Comparison of ENCODE assay signal across 24 mouse cellular contexts in genomic region chr13:50750282-50750681, GRCm38 (mm10). TPM values are rescaled to one million over a fixed set of nuclear protein-coding genes. Genes with fewer than 3 reads are reported as not detected.
DNase-seq lines count a peak whose midpoint lies in the region; ATAC-seq and TF ChIP-seq lines count a peak whose summit lies in the region.
"Not testable (repeated sequence)": the region's sequence is repeated elsewhere in the genome, so short reads cannot be mapped to it uniquely, and the experiment has no call there.
"Had no signal": no experiment of that assay in that cellular context is flagged by ENCODE, and none has a peak within 500 bp of the region (broad histone marks: within the 10 kb centered on the region; RNA-seq: fewer than 3 reads in every experiment).

No protein-coding gene starts in this region.

- TF ChIP-seq CTCF in CH12.LX (conservative IDR thresholded peaks at IDR 0.05 in 1 of 2, IDR thresholded peaks at IDR 0.05 in 1 of 2; ENCODE audit: low read depth in 2 of 2, low read length in 2 of 2) = peak; percentile 23 to 43; a peak in 3 of 4 replicates
- TF ChIP-seq CTCF in hindbrain, postnatal 0 days (IDR thresholded peaks at IDR 0.05; ENCODE audit: low read depth) = 0 out of 2 replicates have a peak, but pooled peaks have one; percentile 7
- 0 out of 2 replicates have a peak, but pooled peaks have one; percentile 1 for TF ChIP-seq CTCF in kidney, adult 2 months (conservative IDR thresholded peaks at IDR 0.05; ENCODE audit: insufficient read depth, insufficient read length, low read depth, low read length)
- TF ChIP-seq CTCF in layer of hippocampus, adult 2 months (conservative IDR thresholded peaks at IDR 0.05) = peak; percentile 51
- TF ChIP-seq CTCF in liver, postnatal 0 days (IDR thresholded peaks at IDR 0.05; ENCODE audit: low read depth) = 0 out of 2 replicates have a peak, but pooled peaks have one; percentile 14
- TF ChIP-seq CTCF in stomach, postnatal 0 days (IDR thresholded peaks at IDR 0.05; ENCODE audit: low read depth) = peak; percentile 34

- H3K27ac ChIP-seq in CH12.LX (ENCODE audit: insufficient read depth, low read depth); hindbrain, postnatal 0 days; kidney, adult 2 months (ENCODE audit: insufficient read depth, low read depth, low read length); layer of hippocampus, adult 2 months; liver, postnatal 0 days (ENCODE audit: low read depth); stomach, postnatal 0 days (replicated peaks): not testable (repeated sequence)

- not testable (repeated sequence) for H3K27me3 ChIP-seq in CH12.LX (replicated peaks); hindbrain, postnatal 0 days (ENCODE audit: insufficient read depth, low read length); kidney, adult 2 months (replicated peaks; ENCODE audit: control insufficient read depth, insufficient read depth, low read length); liver, postnatal 0 days (ENCODE audit: insufficient read depth, low read length); stomach, postnatal 0 days (ENCODE audit: control insufficient read depth, insufficient read depth, low read length)

- not testable (repeated sequence) for H3K9me3 ChIP-seq in CH12.LX (replicated peaks; ENCODE audit: low read length); hindbrain, postnatal 0 days (ENCODE audit: low read length); liver, postnatal 0 days (ENCODE audit: low read length); stomach, postnatal 0 days (ENCODE audit: control insufficient read depth, low read length)

- ATAC-seq in common myeloid progenitor, adult 5-6 weeks (replicated peaks; ENCODE audit: low read depth, poor library complexity, severe bottlenecking) = 0 out of 2 replicates have a peak, but pooled peaks have one; percentile 52
- ATAC-seq in hindbrain, postnatal 0 days; liver, postnatal 0 days; stomach, postnatal 0 days (ENCODE audit: low FRiP score, low TSS enrichment): not testable (repeated sequence)

- not testable (repeated sequence) for TF ChIP-seq EP300 in CH12.LX (IDR thresholded peaks at IDR 0.05; ENCODE audit: low read length); liver, postnatal 0 days (IDR thresholded peaks at IDR 0.05; ENCODE audit: low read depth); stomach, postnatal 0 days (optimal IDR thresholded peaks at IDR 0.05)

- in situ Hi-C loops in CH12.LX (cut with MboI; ENCODE audit: low pct_ligation_motif_present, low pct_unique_long_range_greater_than_20kb, low sequenced_read_pairs) = not testable (repeated sequence)

- not testable (repeated sequence) for H3K4me1 ChIP-seq in CH12.LX (ENCODE audit: control insufficient read depth in 1 of 2, insufficient read depth in 2 of 2); hindbrain, postnatal 0 days (ENCODE audit: insufficient read depth, low read length); kidney, adult 2 months (ENCODE audit: control insufficient read depth, insufficient read depth, low read length); liver, postnatal 0 days (ENCODE audit: insufficient read depth); stomach, postnatal 0 days (replicated peaks; ENCODE audit: control insufficient read depth, insufficient read depth)

- not testable (repeated sequence) for H3K79me2 ChIP-seq in CH12.LX (replicated peaks; ENCODE audit: control insufficient read depth, extremely low read depth, insufficient read depth, poor library complexity, severe bottlenecking)

- H3K4me3 ChIP-seq in CH12.LX (replicated peaks in 1 of 3; ENCODE audit: low read depth in 2 of 3, low read length in 2 of 3, poor library complexity in 1 of 3); hindbrain, postnatal 0 days (ENCODE audit: low read length); kidney, adult 2 months (ENCODE audit: insufficient read depth, low read depth, low read length); layer of hippocampus, adult 2 months; liver, postnatal 0 days (ENCODE audit: low read depth, low read length); stomach, postnatal 0 days (ENCODE audit: low read depth, low read length): not testable (repeated sequence)

- dilution Hi-C loops in CH12.LX (cut with MboI; ENCODE audit: extremely low pct_ligation_motif_present, extremely low pct_unique_long_range_greater_than_20kb, low sequenced_read_pairs) = not testable (repeated sequence)

- not testable (repeated sequence) for H3K9ac ChIP-seq in CH12.LX (ENCODE audit: insufficient read depth, low read depth); hindbrain, postnatal 0 days (replicated peaks; ENCODE audit: low read length); liver, postnatal 0 days (replicated peaks); stomach, postnatal 0 days (ENCODE audit: low read length)

- not testable (repeated sequence) for TF ChIP-seq RAD21 in CH12.LX (IDR thresholded peaks at IDR 0.05; ENCODE audit: low read depth, low read length)

- DNase-seq in CH12.LX (ENCODE audit: extremely low read depth); hindbrain, postnatal 0 days (ENCODE audit: low spot score); kidney, adult 2 months; layer of hippocampus, adult 2 months (ENCODE audit: low spot score in 2 of 2); liver, postnatal 0 days: not testable (repeated sequence)
- peak; percentile 1 for DNase-seq in stomach, postnatal 0 days (ENCODE audit: low spot score)

- not testable (repeated sequence) for H3K36me3 ChIP-seq in CH12.LX (replicated peaks in 1 of 2; ENCODE audit: control insufficient read depth in 1 of 2, insufficient read depth in 1 of 2, low read length in 1 of 2); hindbrain, postnatal 0 days (ENCODE audit: insufficient read depth, low read length); kidney, adult 2 months (ENCODE audit: control insufficient read depth, insufficient read depth, low read length); liver, postnatal 0 days (replicated peaks; ENCODE audit: insufficient read depth, low read length); stomach, postnatal 0 days (ENCODE audit: control insufficient read depth, insufficient read depth, low read length)

- not testable (repeated sequence) for H3K4me2 ChIP-seq in CH12.LX (ENCODE audit: insufficient read depth, low read depth, poor library complexity, severe bottlenecking); hindbrain, postnatal 0 days (ENCODE audit: low read depth, low read length); liver, postnatal 0 days (ENCODE audit: low read depth, low read length); stomach, postnatal 0 days (replicated peaks; ENCODE audit: low read depth)

- not testable (repeated sequence) for TF ChIP-seq POLR2A in CH12.LX (IDR thresholded peaks at IDR 0.05; ENCODE audit: low read depth, low read length); kidney, adult 2 months (IDR thresholded peaks at IDR 0.05; ENCODE audit: low read depth, low read length)

TF ChIP-seq in CH12.LX, 34 proteins besides CTCF, POLR2A, EP300 and RAD21:
- peak; percentile 21; the same call in 1 of the 2 replicates for TF ChIP-seq SMC3 (IDR thresholded peaks at IDR 0.05; ENCODE audit: low read depth, low read length)

RNA-seq across cellular contexts. Expression of gene Gm8765, which starts 52.2 kb away (rescaled TPM):
- total RNA-seq in CH12.LX (2012; rRNA removed) (not detected in 2 replicates), CH12.LX (2014; rRNA removed) (not detected in 2 replicates)
- not detected in 2 replicates for polyA plus RNA-seq in CH12.LX (2012; ENCODE audit: insufficient read length, low read depth)
- total RNA-seq in common myeloid progenitor, adult 5-6 weeks (2017) = not detected in 2 replicates
- total RNA-seq in hindbrain, postnatal 0 days (2014; rRNA removed) = not detected in 2 replicates
- not detected in 2 replicates for polyA plus RNA-seq in hindbrain, postnatal 0 days (2015; fragmentation: Nextera tagmentation; extraction: Ambion mirVana)
- 0.03 TPM in 1 of 2 replicates, not detected in the other for polyA plus RNA-seq in kidney, adult 2 months (2012; rRNA removed)
- total RNA-seq in layer of hippocampus, adult 2 months (2021) = not detected
- not detected in 2 replicates for polyA plus RNA-seq in liver, postnatal 0 days (2015; fragmentation: Nextera tagmentation; extraction: Ambion mirVana)
- polyA plus RNA-seq in stomach, postnatal 0 days (2015; fragmentation: Nextera tagmentation; extraction: Ambion mirVana) = not detected in 2 replicates
- total RNA-seq: adrenal gland, adult 18-20 months; adrenal gland, adult 8-10 months; adrenal gland, postnatal 14 days; adrenal gland, postnatal 36 days; ES-E14; MEL had no signal
- polyA plus RNA-seq: activated CD4-positive, CD25-positive, alpha-beta regulatory T cell, adult 4 months; CD4-positive, CD25-positive, alpha-beta regulatory T cell, adult 4 months; cerebellum, adult 2 months; embryonic facial prominence, embryonic 11.5 days; embryonic facial prominence, embryonic 13.5 days; embryonic facial prominence, embryonic 15.5 days; erythroblast, embryonic 14.5 days; forebrain, embryonic 10.5 days; forebrain, embryonic 12.5 days; forebrain, embryonic 14.5 days; forebrain, embryonic 16.5 days had no signal

Comparison
In these comparisons a context has a peak if more than half of its experiments do, and no peak if none do; other contexts are left out.
1. CTCF ChIP-seq: peak in every context shown above with its lines; median percentile 51 in layer of hippocampus, adult 2 months; 34 in stomach, postnatal 0 days; 33 in CH12.LX; 14 in liver, postnatal 0 days; 7 in hindbrain, postnatal 0 days; 1 in kidney, adult 2 months.